Mouse (Mus musculus) left cerebral cortex, adult 9 months (tissue): ENCODE results near the gene Pawr.
A peak's percentile ranks its signal among the peaks of the same experiment; 100 is the strongest.
"Not testable (repeated sequence)": the region's sequence is repeated elsewhere in the genome, so short reads cannot be mapped to it uniquely, and the experiment has no call there.

Experiments
- DNase-seq, 2 experiments: peaks; one replicate each; pipeline ENCODE4 v3.0.0; 2022; ENCODE audit warnings: low spot score in 2 of 2

Pawr gene

DNA sequence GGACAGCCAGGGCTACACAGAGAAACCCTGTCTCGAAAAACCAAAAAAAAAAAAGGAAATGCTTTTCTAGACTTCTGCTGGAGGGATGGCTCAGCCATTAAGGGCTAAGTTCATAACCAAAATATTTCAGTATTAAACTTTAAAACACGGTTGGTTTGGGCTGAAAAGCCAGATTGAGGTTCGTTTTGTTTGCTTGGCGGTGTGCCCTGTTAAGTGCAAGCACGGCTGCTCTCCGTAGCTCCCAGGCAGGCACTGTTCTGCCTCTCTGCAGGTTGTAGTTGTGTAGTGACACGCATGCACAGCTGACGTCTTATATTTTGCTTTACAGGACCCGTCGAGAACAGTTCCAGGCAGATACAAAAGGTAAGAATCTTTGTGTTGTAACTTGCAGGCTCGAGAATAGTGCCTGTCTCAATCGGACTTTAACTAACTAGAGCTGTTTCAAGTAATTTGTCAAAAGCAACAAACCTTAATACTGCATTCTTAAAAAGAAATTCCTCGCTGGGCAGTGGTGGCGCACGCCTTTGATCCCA, 59.5 kb downstream of the Pawr start:
- DNase-seq, result no peak

GRCm38 (mm10) chr10:108392151-108392550, 60.2 kb downstream of the Pawr start:
- DNase-seq, result no peak

DNA sequence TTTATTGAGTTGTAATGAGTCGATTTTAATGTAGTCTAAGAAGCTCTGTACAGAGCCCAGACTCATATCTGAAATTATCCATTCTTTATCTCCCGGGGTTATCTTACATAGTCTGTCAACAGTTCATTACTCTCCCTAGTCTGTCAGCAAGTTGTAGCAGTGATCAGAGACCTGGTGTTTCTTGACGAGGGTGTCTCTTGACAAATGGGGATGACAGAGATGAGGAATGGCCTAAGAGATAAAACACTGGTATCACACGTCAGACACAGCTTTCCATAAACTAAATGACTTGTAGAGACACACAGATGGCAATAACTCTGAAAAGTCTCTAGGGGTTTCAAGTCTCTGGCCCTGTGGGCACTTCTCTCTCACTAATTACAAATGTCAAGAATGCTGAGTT, 62.4 kb downstream of the Pawr start:
- no peak for DNase-seq

- DNase-seq, result no peak
These were observed 63.3 kb downstream of the Pawr start for GRCm38 (mm10) chr10:108395229-108395628.

DNA sequence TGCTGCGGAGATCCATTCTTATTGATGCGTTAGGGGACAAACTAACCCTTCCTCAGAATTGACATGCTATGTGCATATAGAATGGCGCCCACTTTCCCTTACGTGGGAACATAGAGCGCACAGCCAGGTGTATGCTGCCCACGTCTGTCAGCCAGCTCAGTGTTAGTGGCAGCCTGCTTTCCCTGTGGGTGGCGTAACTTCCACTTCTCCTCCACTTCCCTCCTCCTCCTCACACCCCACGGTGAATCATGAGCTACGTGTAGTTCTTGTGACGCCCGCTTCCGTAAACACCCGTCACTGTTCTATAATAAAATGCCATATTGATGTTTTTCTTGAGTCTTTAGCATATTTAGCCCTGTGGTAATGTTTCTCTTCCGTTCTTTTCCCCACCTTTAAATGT, 63.7 kb downstream of the Pawr start:
- peak in 1 of 2 experiments; percentile 20 for DNase-seq

GRCm38 (mm10) chr10:108402751-108403150, 70.8 kb downstream of the Pawr start:
- no peak for DNase-seq

DNA sequence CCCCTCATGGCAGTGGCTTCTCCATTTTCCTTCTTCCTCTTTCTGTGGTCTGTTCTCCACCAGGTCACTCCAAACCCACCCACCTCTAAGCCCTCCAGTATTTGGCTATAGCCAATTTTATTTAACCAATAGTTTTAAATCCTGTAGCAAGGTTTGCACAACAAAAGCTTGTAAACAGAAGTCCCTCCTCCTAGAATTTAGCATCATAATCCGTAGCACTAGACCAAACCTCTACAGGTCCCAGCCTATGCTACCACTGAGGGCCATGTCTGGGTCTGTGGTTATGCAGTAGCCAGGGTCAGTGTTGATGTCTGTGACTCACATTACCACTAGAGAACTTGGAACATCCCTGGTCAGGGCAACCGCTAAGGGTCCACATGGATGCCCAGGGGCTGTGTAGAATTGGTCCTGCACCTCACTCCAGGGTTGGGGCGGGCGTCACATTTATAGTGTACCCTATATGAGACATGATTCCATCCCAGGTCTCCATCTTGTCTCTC, 71.5 kb downstream of the Pawr start:
- DNase-seq, result no peak

- no peak for DNase-seq
These were observed 72.2 kb downstream of the Pawr start for GRCm38 (mm10) chr10:108404087-108404486.

DNA sequence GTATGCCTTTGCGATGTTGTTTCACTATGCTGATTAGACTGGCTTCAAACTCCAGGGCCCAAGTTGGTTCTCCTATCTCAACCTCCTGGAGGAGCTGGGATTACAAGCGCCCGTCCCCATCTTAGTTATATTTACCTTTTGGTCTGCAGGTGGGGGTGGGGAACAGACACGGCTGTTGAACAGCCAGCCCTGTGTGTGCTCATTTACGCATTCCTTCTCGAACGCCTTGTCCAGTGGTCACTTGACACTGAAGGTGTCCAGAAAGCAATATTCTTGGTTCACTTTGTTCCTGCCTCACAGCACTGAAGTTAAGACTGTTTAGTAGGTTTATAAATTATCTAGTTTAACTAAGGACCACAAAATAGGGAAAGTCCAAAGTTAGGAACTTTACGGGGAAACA, 73.2 kb downstream of the Pawr start:
- no peak for DNase-seq

DNA sequence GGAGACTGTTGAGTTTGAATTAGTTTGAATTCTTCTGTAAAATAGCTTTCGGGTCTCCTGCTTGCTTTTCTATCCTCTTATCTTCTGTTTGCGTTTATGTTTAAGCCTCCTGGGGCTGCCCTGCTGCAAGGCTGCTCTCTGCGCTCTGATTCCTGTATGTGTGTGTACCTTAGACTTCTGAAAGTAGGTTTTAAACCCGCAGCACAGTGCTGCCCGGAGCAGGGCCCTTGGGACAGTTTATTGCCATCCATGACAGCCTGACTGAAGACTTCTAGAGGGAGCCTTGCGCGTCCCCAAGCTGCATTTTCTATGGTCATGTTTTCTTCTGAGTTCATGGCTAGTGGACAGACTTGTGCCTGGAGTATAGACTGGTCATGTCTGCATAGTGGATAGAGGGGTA, 74.0 kb downstream of the Pawr start:
- no peak for DNase-seq

DNA sequence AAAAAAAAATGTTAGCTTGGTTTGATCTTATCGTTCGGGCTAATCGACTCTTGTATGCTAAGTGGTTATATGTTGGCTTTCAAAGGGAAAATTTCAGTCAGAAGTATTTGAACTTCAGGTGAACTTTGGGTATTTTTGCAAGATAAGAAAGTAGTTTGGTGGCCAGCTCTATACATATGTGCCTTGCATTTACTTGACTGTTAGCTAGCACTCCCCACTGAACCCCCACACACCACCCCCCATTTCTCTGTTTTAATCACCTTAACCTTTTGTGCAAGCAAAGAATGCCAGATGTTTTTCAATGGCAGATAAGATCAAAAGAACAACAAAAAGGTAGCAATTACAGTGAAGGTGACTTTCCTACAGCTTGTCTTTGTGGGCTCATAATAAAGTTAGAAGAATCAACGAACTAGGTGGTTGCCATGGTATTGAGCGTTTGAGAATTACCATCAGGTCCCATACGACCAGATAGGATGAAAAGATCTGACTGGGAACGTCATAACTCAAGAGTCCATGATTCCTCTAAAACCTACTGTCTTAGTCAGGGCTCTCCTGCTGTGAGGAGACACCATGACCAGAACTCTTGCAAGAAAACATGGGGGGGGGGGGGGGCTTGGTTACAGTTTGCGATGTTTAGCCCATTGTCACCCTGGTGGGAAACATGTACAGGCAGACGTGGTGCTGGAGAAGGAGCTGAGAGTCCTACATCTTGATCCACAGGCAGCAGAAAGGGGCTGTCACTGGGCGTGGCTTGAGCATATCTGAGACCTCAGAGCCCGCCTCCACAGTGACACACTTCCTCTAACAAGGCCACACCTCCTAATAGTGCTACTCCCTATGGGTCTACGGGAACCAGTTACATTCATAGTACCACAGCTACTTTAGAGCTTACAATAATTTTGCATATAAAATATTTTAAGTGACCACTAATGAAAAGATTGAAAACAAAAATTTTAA, 75.2 kb downstream of the Pawr start:
- no peak for DNase-seq

DNA sequence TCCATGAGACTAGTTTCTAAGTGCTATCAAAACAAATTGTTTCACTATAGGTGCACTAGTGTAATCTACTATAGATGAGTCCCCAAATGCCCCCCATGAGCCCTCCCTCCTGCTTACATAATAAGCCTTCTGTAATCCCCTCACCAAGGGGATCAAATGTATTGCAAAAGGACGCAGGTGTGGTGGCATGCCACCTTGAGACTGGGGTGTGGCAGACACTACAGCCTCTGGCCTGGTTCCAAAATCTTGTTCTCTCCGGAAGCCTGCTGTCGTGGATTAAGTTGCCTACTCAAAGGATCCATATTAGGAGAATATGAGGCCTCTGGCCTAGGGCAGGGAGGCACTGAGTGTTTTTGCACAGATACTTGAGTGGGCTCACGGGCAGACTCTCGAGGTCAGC, 76.1 kb downstream of the Pawr start:
- DNase-seq, result no peak

GRCm38 (mm10) chr10:108408437-108408836, 76.5 kb downstream of the Pawr start:
- no peak for DNase-seq

- no peak for DNase-seq
These were observed 77.1 kb downstream of the Pawr start for GRCm38 (mm10) chr10:108408986-108409385.

- DNase-seq, result no peak
These were observed 77.6 kb downstream of the Pawr start for GRCm38 (mm10) chr10:108409529-108409928.

DNA sequence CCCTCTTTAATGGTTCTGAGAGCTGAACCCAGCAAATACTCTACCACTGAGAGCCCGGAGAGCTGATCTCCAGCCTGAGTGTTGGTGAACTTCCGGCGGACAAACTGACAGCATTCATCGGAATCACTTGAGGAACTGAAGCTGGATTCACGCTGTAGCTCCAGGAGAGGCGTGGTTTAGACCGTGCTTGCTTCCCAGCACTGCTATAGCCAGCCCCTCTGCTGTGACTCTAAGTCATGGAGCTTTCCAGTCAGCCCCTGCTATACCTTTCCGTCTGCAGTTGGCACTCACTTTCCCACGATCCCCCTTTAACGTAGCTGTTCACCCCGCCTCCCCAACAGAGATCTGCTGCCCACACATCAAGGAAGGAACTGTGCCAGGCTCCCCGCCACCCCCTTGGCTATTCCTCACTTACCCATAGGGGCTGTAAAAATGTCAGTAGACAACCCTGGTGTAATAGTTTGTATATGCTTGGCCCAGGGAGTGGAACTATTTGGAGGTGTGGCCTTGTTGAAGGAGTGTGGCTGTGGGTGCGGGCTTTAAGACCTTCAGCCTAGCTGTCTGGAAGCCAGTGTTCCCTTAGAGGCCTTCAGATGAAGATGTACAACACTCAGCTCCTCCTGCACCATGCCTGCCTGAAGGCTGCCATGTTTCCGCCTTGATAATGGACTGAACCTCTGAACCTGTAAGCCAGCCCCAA, 83.2 kb downstream of the Pawr start:
- DNase-seq, result no peak

GRCm38 (mm10) chr10:108417448-108417847, 85.5 kb downstream of the Pawr start:
- DNase-seq, result no peak

DNA sequence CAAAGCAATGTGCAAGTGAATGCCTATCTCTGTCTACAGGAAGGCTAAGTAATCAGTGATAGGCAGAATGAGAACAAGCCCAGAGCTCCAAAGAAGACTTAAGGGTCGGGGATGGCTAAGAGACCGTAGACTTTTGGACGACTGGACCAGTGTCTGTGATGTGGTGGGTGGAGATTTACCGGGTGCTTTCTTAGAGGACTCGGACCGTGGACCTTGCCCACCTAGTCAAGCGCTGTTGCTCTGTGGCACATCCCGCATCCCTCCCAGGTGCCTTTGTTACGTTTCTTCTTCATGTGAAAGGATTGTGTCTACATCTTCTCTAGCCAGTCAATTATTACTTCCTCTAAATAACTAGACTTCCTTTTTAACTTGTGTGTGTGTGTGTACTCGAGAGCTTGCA, 98.6 kb downstream of the Pawr start:
- DNase-seq, result no peak

DNA sequence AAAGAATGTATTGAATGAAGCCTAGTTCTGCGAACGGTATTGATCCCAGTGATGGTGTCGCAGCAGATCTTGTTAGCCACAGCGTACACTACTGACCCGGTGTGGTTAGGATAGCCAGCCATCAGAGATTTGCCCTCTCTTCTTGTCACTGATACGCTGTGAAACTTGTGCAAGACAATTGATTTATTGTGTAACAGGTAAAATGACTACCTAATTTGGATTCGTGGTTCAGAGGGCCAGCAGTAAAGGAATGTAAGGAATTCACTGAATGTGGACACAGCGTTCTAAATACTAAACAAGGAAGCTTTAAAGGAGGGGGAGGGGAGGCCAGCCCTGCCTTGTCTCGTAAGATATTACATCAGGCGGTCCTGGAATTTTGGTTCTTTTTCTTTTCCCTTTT, 100.3 kb downstream of the Pawr start:
- DNase-seq, result no peak

GRCm38 (mm10) chr10:108433976-108434375, 102.1 kb downstream of the Pawr start:
- DNase-seq, result no peak

DNA sequence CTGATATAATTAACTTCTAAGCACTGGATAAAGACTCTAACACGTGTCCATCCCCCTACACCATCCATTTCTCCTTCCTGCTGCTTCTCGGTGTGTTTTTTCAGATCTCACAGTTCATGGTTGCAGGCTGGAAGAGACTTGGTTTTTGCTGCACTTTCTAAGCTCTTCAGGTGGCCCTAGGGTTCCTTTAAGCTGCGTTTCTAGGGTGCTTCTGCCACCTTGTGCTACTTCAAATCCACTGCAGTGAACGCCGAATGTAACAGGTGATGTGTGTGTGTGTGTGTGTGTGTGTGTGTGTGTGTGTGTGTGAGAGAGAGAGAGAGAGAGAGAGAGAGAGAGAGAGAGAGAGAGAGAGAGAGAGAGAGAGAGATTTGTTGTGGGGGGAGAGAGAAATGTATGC, 103.7 kb downstream of the Pawr start:
- DNase-seq, result peak in 1 of 2 experiments; percentile 23

DNA sequence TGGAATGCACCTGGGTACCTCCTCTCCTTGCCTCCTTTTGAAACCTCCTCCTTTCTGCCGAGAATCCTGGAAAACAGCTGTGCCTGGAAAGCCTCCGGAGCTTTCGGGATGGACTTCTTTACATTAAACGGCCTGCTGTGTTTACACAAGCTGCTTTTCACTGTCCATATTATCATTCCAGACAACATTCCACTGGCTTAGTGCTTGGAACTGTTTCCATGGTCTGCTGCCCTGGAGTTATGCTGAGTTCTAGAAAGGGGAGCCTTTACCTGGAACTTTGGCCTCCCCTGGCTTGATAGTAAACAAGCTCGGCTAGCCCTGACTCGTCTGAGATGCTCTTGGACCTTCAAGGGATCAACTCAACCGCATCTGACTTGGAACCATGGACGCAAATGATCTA, 104.4 kb downstream of the Pawr start:
- DNase-seq, result no peak

DNA sequence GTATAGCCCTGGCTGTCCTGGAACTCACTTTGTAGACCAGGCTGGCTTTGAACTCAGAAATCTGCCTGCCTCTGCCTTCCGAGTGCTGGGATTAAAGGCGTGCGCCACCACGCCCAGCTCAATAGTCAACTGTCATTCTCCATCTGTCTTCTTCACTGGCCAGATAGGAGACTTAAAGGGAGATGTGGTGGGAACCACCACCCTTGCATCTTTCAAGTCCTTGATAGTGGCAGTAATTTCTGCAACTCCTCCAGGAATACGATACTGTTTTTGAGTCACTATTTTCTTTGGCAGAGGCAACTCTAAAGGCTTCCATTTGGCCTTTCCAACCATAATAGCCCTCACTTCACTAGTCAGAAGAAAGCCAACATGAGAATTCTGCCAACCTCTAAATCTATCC, 108.3 kb downstream of the Pawr start:
- not testable (repeated sequence) for DNase-seq
